Mouse (Mus musculus): ENCODE data around the gene Ddi2.

- no peak for TF ChIP-seq CTCF (IDR thresholded peaks at IDR 0.05; ENCODE audit: control insufficient read depth, insufficient read depth, insufficient read length)
- TF ChIP-seq USF1 (IDR thresholded peaks at IDR 0.05; ENCODE audit: low read depth), result no peak
- no peak for TF ChIP-seq MAX (IDR thresholded peaks at IDR 0.05)
- TF ChIP-seq FOSL1 (IDR thresholded peaks at IDR 0.05; ENCODE audit: insufficient read depth, low read length, poor library complexity, severe bottlenecking), result no peak
- no peak for TF ChIP-seq MYOG (IDR thresholded peaks at IDR 0.05; ENCODE audit: control insufficient read depth, extremely low read depth, insufficient read length)
- no peak for TF ChIP-seq MYOD1 (IDR thresholded peaks at IDR 0.05; ENCODE audit: control insufficient read depth, insufficient read length, low read depth)
Measured at GRCm38 (mm10) chr4:141725277-141725676, 2.1 kb upstream of the Ddi2 start.

Data from C2C12 (cell line).